Mouse (Mus musculus): ENCODE data around the gene Tdpoz2.
"Not testable (repeated sequence)": the region's sequence is repeated elsewhere in the genome, so short reads cannot be mapped to it uniquely, and the experiment has no call there.

Tdpoz2 gene

DNA sequence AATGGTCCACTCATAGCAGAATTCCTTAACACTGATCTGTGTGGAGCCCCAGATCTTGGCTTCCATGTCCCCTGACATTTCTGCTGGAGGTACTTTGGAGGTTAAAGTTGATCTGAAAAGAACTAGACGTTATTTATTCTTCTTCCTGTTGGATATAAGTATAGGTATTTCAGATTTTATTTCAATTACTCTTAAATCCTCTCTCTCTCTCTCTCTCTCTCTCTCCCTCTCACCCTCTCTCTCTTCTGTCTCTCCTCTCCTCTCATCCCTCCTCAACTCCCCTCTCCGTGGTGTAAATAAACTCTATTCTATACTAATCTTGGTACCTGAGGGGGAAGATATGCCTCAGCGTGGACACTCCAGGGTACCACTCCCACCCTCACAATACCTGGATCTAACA lies at the start of gene Tdpoz2:
Gene Tdpoz2, minus strand, starts transcription at position 101 of the 400 bp plus-strand sequence.
- DNase-seq (ENCODE audit: low spot score in 2 of 2): no peak

DNA sequence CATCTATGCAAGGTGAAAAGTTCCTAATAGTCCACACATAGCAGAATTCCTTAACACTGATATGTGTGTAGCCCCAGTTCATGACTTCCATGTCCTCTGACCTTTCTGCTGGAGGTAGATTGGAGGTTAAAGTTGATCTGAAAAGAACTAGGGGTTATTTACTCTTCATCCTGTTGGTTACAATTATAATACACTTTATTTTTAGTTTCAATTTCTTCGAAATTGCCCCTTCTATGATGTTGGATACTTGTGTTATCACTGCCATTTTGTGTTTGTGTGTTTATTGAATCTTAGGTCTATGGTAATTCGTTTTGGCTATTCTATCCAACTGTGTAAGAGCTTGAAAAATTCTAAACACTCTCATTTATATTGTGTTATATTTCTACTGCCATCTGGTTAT lies 40.5 kb upstream of the Tdpoz2 start, which contains the start of gene Gm37596:
Gene Gm37596, minus strand, starts transcription at position 101 of the 400 bp plus-strand sequence.
- DNase-seq (ENCODE audit: low spot score in 2 of 2): not testable (repeated sequence)

DNA sequence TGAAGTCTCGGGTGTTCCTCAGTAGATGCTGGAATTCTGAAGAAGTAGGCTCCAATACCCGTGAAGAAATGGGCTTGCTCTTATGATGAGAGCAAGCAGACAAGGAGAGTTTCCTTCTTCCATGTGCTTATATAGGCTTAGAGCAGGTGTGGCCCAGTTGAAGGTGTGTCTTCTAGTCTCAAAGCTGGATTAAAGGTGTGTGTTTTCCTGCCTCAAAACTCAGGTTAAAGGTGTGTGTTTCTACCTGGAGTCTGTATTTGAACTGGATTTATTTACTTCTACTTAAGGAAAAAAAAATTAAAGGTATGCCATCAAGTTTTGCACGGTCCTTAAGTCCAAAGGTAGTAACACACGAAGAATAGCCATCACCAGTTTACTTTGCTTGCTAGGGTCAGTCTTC lies 23.7 kb upstream of the Tdpoz2 start, which contains the start of gene Tdpoz1:
Gene Tdpoz1, minus strand, starts transcription at position 101 of the 400 bp plus-strand sequence.
- not testable (repeated sequence) for DNase-seq (ENCODE audit: low spot score in 2 of 2)

DNA sequence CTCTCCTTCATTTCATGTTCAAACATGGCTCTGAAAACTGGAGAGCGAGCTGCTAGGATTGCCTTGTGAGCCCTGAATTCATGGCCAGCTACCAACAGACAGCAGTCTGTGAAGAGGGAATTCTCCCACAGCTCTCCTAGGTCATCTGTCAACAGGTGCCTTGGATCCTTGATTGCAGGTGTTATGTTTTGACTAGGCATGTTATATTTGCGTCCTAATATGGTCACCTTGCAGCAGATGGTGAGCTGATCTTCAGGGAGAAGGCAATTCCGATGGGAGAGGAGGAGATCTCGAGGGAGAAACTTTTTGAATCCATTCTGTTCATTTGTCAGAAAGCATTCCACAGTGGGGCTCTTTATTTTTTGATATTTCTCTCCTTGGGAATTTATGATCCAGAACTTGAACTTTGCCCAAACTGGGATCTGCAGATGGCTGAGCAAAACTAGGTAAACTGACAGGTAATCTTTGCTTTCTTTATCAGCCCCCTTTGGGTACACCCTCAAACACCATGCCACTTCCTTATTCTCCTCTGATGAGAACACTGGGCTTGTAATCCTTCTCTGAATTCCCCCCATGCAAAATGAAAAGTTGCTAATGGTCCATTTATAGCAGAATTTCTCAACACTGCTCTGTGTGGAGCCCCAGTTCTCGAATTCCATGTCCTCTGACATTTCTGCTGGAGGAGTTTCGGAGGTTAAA lies 18.5 kb upstream of the Tdpoz2 start:
- not testable (repeated sequence) for DNase-seq (ENCODE audit: low spot score in 2 of 2)

DNA sequence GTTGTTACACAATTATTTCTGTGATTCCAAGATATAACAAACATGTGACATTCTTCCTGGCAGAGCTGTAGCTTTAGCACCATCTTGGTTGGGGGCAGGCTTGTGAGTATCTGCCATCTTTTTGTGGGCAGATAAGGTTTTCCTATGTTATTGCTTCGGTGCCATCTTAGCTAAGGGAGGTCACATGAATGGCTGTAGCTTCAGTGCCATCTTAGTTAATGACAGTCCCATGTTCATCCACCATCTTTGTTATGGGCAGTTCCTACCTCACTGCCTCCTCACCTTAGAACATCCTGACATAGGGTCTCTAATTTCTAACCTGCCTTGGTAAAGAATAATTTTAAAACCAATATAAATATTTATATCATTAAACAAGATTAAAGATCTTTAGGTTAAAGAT lies 1.8 kb upstream of the Tdpoz2 start:
- no peak for DNase-seq (ENCODE audit: low spot score in 2 of 2)

DNA sequence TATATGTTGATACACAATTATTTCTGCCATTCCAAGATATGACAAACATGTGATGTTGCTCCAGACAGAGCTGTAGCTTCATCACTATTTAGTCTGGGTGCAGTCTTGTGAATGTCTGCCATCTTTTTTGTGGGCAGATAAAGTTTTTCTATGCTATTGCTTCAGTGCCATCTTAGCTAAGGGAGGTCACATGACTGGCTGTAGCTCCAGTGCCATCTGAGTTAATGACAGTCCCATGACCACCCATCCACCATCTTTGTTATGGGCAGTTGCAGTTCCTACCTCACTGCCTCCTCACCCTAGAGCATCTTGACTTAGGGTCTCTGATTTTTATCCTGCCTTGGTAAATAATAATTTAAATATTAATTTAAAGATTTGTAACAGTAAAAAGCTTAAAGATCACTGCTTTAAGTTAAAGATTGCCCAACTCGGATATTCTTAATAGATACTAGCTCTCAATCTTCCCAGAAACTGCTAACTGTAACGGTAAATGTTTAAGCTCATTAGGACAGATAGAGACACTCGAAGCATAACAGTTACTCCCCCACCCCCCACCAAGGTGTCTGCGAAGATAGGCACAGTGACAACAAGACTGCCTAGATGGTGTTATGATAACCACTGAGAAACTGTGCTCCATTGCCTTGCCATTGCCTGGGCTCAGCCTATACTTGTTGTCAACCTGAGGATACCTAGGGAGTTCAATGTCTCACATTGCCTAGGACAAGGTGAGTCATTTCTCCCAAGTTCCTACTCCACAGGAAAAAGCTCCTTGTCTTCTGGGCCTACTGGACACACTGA lies 21.4 kb downstream of the Tdpoz2 start:
- DNase-seq (ENCODE audit: low spot score in 2 of 2): not testable (repeated sequence)

DNA sequence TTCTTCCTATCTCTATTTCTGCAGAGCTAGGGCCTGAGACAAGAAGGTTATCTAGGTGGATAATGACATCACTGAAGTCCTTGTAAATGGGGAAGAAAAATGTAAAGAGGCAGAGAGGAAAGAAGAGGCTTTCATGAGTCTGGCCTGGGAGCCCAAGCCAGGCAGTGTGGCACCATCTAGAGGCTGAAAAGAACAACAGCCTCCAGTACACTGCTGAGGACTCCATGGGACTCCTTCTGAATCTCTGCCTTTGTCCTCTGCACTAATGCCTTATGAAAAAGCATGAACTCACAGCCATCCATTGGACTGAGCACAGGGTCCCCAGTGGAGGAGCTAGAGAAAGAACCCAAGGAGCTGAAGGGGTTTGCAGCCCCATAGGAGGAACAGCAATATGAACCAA lies 43.5 kb downstream of the Tdpoz2 start:
- DNase-seq (ENCODE audit: low spot score in 2 of 2): not testable (repeated sequence)

DNA sequence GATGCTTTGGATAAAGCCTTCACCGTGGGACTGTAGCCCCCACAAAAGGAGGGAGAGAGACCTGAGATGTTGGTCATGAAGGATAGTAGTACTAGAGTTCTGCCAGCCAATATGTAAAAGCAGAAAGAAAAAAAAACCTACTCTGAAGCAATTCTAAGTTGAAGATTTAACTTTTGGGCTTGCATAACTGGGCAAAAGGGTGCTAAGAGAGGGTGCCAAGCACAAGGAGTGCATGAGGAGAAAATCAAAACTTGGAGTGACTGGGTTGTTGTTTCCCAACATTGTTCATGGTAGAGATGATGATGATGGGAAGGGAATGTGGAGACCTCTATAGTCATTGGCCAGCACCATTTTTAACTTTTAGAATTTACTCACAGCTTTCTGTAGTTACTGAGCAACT lies 50.6 kb downstream of the Tdpoz2 start:
- DNase-seq (ENCODE audit: low spot score in 2 of 2): no peak

Data from spleen, postnatal 14 days (tissue).